Mouse (Mus musculus): ENCODE measurements at regions not wholly inside any gene's neighbourhood (a gene's known extent, or its start where the extent isn't known, plus 50 kb on each side); places are given as distances from the start of the nearest gene placed in this dataset.

- no peak for DNase-seq
Measured at GRCm38 (mm10) chr15:29026219-29026618, 822.7 kb downstream of the Dnah5 start.

GRCm38 (mm10) chr15:29038903-29039302, 835.4 kb downstream of the Dnah5 start:
- DNase-seq: no peak

GRCm38 (mm10) chr15:29051166-29051565, 847.6 kb downstream of the Dnah5 start:
- no peak for DNase-seq

- peak; percentile 73 for DNase-seq
Measured at GRCm38 (mm10) chr15:29051787-29052186, 848.2 kb downstream of the Dnah5 start.

- DNase-seq: no peak
Measured at GRCm38 (mm10) chr15:29061016-29061415, 857.5 kb downstream of the Dnah5 start.

GRCm38 (mm10) chr15:29069066-29069465, 865.5 kb downstream of the Dnah5 start:
- no peak for DNase-seq

- no peak for DNase-seq
Measured at GRCm38 (mm10) chr15:29077748-29078147, 874.2 kb downstream of the Dnah5 start.

- peak; percentile 16 for DNase-seq
Measured at GRCm38 (mm10) chr15:29104541-29104940, 901.0 kb downstream of the Dnah5 start.

- peak; percentile 5 for DNase-seq
Measured at GRCm38 (mm10) chr15:29146631-29147030, 943.1 kb downstream of the Dnah5 start.

Measured in cerebellum, adult 9-10 months (tissue).